Mouse (Mus musculus) bone marrow, adult 2 months (tissue): Measurements from ENCODE around the gene Ephb2. TPM values are rescaled to one million over a fixed set of nuclear protein-coding genes. Genes with fewer than 3 reads are reported as not detected.

Source experiments
- H3K27ac ChIP-seq: fragments of 200-500 bp; 2 replicates; pipeline ENCODE4 v1.5.1; 2012; ENCODE audit warnings: low read depth, mild to moderate bottlenecking, control low read depth, inconsistent platforms, low read length; ENCODE audit not compliant: control insufficient read depth, poor library complexity, insufficient read depth
- H3K4me1 ChIP-seq: fragments of 200-500 bp; 2 replicates; pipeline ENCODE4 v1.6.1; 2011; ENCODE audit warnings: low read length; ENCODE audit not compliant: control insufficient read depth, insufficient read depth
- H3K4me3 ChIP-seq: fragments of 200-500 bp; replicated peaks from 2 replicates; pipeline ENCODE3; 2011; ENCODE audit warnings: mild to moderate bottlenecking, low read depth, low read length, control low read depth; ENCODE audit not compliant: control insufficient read depth
- CTCF ChIP-seq: fragments of 200-500 bp; IDR thresholded peaks from 2 replicates; pipeline ENCODE4 v1.5.1; 2011; ENCODE audit warnings: low read length, control low read depth; ENCODE audit not compliant: control insufficient read depth, insufficient read depth
- POLR2A ChIP-seq: fragments of 200-500 bp; IDR thresholded peaks from 2 replicates; pipeline ENCODE4 v1.6.1; 2011; ENCODE audit warnings: low read depth, mild to moderate bottlenecking, control low read depth, low read length, borderline replicate concordance; ENCODE audit not compliant: control insufficient read depth
- WGBS: fragments of 180-500 bp; shearing (Covaris S2); methylation state at CpG from one replicate; pipeline ENCODE4 v1.1.7; 2018; 5-methylcytosine and 5-hydroxymethylcytosine counted together
- polyA plus RNA-seq: library from polyadenylated mRNA; stranded (reverse); fragments of >200 nt; gene quantifications from 2 replicates; pipeline ENCODE4 v1.2.4, GENCODE M21; 2011; ENCODE audit warnings: low replicate concordance; ENCODE audit not compliant: missing spikeins, insufficient read depth, insufficient read length

Ephb2 gene
- polyA plus RNA-seq, 1 experiment, result 5.1 TPM

DNA sequence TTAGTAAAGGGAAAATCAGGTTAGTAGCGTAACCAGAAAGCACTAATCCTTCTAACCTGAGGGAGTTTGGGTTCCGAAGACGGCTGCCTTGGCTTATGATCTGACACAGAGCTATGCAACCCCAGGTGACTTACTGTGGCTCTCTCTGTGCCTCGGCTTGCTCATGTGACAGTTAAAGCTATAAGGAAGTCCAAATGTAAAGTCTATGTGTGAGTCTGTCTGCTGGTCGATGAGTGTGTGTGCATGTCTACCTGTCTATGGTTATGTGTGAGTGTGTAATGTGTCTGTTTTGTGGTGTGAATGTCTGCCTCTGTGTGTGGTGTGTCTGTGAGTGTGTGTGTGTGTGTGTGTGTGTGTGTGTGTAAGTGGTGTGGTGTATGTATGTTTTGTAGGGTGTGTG lies 33.8 kb downstream of the Ephb2 start:
- no peak overlapping the region for H3K27ac ChIP-seq
- no peak for TF ChIP-seq CTCF
- no peak for TF ChIP-seq POLR2A
- no peaks in the 10 kb centered on the region for H3K4me1 ChIP-seq
- no peak overlapping the region for H3K4me3 ChIP-seq
- WGBS, result 57% methylated on average over 5 of the region's 5 CpGs

DNA sequence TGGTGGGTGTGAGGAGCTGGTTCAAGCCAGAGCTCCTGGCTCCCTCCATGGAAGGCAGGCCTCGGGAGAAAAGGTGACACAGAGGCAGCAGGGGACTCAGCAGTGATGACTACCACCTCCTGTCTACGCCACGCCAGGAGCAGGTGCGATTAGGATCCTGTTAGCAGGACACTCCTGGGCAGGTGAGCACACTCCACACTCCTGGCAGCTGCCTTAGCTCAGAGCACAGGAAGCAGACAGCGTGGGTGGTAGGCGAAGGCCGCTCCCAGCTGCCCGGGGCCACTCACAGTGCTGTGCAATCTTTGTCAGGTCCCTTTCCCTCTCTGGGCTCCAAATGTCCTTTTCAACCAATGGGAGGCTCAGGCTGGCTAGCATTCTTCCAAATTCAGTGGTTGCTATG lies 34.3 kb downstream of the Ephb2 start:
- TF ChIP-seq POLR2A, result no peak
- no peak for TF ChIP-seq CTCF
- no peak overlapping the region for H3K4me3 ChIP-seq
- no peaks in the 10 kb centered on the region for H3K4me1 ChIP-seq
- no peak overlapping the region for H3K27ac ChIP-seq
- WGBS, result 81% methylated on average over 8 of the region's 8 CpGs

DNA sequence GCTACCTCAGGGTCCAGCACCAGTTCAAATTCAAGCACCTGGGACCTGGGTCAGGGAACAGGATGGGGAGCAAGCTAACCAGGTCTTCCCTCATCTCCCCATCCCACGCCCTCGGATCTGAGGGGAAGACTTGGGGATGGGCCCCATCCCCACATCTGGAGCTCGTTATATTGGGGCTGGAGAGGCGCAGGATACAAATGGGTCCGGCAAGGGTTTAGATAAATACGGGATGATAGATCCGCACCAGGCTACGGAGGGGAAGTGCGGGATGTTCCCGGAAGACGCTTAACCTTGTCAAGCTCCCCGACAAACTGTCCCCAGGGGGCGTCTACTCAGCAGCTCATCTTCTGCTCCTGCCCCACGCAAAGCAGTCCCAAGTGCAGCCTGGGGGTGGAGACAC lies 35.4 kb downstream of the Ephb2 start:
- TF ChIP-seq CTCF (no peak), POLR2A (no peak)

DNA sequence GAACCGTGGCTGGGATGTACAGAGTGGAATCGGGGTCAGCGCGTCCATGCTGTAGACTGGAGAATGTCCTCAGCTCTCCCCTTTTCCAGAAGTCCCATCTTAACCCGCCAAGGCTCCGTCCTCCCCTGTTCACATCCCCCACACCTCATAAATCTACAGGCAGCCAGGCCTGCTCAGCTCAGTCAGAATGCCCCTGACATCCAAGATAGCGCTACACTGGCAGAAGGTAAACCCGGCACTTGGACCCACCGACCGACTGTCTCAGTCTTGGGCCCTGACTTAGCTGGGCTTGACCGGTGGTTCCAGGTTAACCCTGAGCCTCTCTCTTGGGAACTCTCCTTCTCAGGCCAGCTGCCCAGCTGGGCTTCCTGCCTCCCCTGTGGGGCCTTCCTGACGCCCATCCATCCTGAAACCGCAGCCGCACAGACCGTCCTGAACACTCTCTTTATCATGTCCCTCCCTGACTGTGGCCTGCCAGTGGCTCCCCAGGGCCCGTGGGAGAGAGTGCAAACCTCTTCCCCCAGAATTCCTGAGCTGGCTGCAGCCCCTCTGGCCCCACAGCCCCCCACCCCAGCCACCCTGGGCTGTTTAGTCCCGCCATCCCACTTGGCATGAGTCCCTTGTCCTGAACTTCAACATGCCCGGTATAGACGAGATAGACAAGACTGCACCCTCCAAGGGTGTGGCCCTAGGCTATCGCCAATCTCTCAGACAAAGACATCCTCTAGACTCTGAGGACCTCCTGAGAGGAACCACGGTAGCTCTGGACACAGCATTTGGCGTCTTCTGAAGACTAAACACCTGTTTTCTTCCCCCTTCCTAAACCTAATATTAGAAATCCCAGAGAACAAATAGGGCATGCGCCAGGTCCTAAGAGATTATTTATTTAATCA lies 37.9 kb downstream of the Ephb2 start:
- 67% methylated on average over 23 of the region's 23 CpGs for WGBS
- H3K4me3 ChIP-seq, result no peak overlapping the region
- no peak overlapping the region for H3K27ac ChIP-seq
- TF ChIP-seq POLR2A, result no peak
- TF ChIP-seq CTCF, result no peak
- H3K4me1 ChIP-seq, result no peaks in the 10 kb centered on the region

More for the DNA sequence above, 35.4 kb downstream of the Ephb2 start:
- Histone ChIP-seq H3K4me1 (no peaks in the 10 kb centered on the region), H3K27ac (no peak overlapping the region), H3K4me3 (no peak overlapping the region)
- 81% methylated on average over 14 of the region's 14 CpGs for WGBS

DNA sequence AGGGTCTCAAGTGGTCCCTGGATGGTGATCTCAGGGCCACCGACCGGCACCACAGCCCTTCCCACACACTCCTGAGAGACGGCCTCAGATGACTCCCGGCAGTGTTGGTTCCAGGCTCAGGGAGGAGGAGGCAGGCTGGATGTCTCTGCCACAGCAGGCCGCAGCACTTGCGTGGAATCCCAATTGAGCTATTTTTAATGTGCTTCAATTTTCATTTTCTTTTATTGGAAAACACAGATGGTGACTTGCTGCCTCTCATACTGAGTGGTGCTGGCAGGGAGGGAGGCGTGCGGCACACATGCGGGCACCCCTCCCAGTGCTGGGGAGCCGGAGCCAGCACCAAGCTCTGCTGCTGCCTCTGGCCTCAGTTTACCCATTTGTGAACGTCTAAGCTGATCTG lies 42.5 kb downstream of the Ephb2 start:
- Histone ChIP-seq H3K27ac (no peak overlapping the region), H3K4me1 (no peaks in the 10 kb centered on the region), H3K4me3 (no peak overlapping the region)
- WGBS, result 88% methylated on average over 11 of the region's 11 CpGs
- no peak for TF ChIP-seq CTCF
- no peak for TF ChIP-seq POLR2A

DNA sequence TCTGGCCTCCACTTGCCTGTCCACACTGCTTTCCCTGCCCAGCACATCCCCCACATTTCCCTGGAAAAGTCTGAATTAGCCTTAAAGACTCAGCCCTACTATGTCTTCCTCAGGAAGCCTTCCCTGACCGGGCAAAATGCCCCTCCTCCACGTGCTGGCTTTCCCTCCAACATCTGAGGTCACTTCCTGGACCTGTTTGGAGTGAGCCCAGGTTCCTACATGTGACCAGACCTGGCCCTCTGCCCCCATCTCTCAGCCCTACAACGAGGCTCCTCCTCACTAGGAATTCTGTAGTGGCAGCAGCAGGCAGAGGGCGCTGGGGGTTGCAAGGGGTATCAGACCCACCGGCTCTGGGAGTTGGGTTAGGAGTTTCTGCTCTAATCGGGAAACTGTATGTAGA lies 46.0 kb downstream of the Ephb2 start:
- 45% methylated on average over 6 of the region's 6 CpGs for WGBS
- no peak overlapping the region for H3K4me3 ChIP-seq
- H3K4me1 ChIP-seq, result no peaks in the 10 kb centered on the region
- TF ChIP-seq POLR2A (no peak), CTCF (no peak)
- no peak overlapping the region for H3K27ac ChIP-seq

DNA sequence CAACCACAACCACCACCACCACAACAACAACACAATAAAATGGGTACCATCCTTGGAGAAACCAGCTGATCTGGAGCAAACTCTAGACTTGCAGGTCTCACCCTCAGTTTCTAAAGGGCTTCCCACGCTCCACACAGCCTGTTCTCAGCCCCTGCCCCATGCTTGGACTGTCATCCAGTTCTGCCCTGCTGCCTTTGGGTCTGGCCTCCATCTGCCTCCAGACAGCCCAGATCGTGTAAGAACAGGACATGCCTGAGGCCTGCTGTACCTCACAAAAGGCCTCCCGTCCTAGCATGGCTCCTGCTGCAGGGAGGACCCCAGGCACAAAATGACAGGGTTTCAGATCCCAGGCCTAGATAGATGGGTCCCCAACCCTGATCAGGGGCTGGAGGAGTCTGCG lies 48.4 kb downstream of the Ephb2 start:
- H3K4me1 ChIP-seq, result no peaks in the 10 kb centered on the region
- no peak for TF ChIP-seq CTCF
- TF ChIP-seq POLR2A, result no peak
- no peak overlapping the region for H3K27ac ChIP-seq
- 83% methylated on average over 4 of the region's 4 CpGs for WGBS
- no peak overlapping the region for H3K4me3 ChIP-seq

DNA sequence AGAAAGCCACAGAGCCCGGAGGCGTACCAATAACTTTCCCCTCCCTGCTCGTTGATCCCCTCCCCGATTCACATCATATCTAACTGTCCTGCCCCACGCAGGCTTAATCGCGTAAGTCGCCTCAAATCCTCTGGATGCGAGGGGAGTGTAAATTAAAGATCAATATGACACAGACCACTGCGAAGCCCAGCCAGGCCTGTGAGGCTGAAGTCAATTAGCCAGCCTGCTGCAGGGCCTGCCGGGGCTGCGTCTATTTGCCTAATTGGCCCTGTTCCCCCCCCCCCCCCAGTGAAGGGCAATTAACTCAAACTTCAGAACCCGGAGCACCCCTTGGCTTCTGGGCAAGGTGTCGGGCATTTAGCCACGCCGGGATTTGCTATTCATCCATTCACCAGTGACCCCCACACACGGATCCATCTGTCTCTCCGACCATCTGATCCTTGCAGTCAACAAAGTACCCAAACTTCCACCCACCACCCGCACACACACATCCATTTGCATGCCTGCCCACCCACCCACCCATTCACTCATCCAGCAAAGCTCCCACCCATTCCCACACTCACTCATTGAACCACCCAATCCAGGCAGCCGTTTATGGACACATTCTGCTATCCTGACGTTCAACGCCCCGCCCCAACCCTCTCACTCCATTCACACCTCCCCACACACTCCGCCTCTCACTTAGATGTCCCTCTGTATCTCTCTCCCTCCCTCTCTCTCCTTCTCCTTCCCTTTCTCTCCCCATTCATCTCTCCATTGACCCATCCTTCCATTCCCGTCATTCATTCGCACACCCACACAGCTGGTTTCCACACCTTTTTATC lies 49.1 kb downstream of the Ephb2 start:
- Histone ChIP-seq H3K27ac (no peak overlapping the region), H3K4me1 (no peaks in the 10 kb centered on the region), H3K4me3 (no peak overlapping the region)
- TF ChIP-seq POLR2A (no peak), CTCF (no peak)
- 88% methylated on average over 26 of the region's 26 CpGs for WGBS
